Mouse (Mus musculus): ENCODE results near the gene Rab3ip. TPM values are rescaled to one million over a fixed set of nuclear protein-coding genes. Genes with fewer than 3 reads are reported as not detected.

Gene Rab3ip
- polyA plus RNA-seq, 1 experiment from 2014 or later: 9.8 TPM

Other genes starting within 250 kb of the Rab3ip start
- gene Myrfl, start 53.9 kb downstream of the Rab3ip start, polyA plus RNA-seq (2015; fragmentation: Nextera tagmentation; extraction: Ambion mirVana): 0.07 TPM in 1 of 2 replicates, not detected in the other
- gene Gm10271, start 21.8 kb upstream of the Rab3ip start, polyA plus RNA-seq (2015; fragmentation: Nextera tagmentation; extraction: Ambion mirVana): not detected in 2 replicates
- 0.03 TPM in 1 of 2 replicates, not detected in the other for gene Best3, start 35.5 kb upstream of the Rab3ip start, polyA plus RNA-seq (2015; fragmentation: Nextera tagmentation; extraction: Ambion mirVana)
- 0.10 TPM in 1 of 2 replicates, not detected in the other for gene Lrrc10, start 94.6 kb upstream of the Rab3ip start, polyA plus RNA-seq (2015; fragmentation: Nextera tagmentation; extraction: Ambion mirVana)
- 220 and 240 TPM in 2 replicates for gene Cct2, start 113.0 kb upstream of the Rab3ip start, polyA plus RNA-seq (2015; fragmentation: Nextera tagmentation; extraction: Ambion mirVana)
- 8.1 and 11.7 TPM in 2 replicates for gene Frs2, start 197.8 kb upstream of the Rab3ip start, polyA plus RNA-seq (2015; fragmentation: Nextera tagmentation; extraction: Ambion mirVana)

Measured in liver, embryonic 13.5 days (tissue).